Mouse (Mus musculus) hindbrain, embryonic 12.5 days (tissue): ENCODE results near the gene Rgs7bp. TPM values are rescaled to one million over a fixed set of nuclear protein-coding genes. Genes with fewer than 3 reads are reported as not detected.

Source experiments
- ATAC-seq: fragments of 200-750 bp; cut with Nextera tagmentation; 2 replicates; pipeline ENCODE4 v1.8.0; 2017; ENCODE audit warnings: moderate TSS enrichment; ENCODE audit not compliant: low FRiP score
- H3K27ac ChIP-seq: fragments of 300-500 bp; sonication (generic); 2 replicates; pipeline ENCODE4 v1.5.1; 2016; ENCODE audit warnings: mild to moderate bottlenecking
- H3K27me3 ChIP-seq: fragments of 300-500 bp; sonication (generic); 2 replicates; pipeline ENCODE4 v1.6.1; 2016; ENCODE audit warnings: mild to moderate bottlenecking
- H3K36me3 ChIP-seq: fragments of 300-500 bp; sonication (generic); 2 replicates; pipeline ENCODE4 v1.6.1; 2016; ENCODE audit warnings: mild to moderate bottlenecking
- H3K4me1 ChIP-seq: fragments of 300-500 bp; sonication (generic); 2 replicates; pipeline ENCODE4 v1.6.1; 2016
- H3K4me2 ChIP-seq: fragments of 300-500 bp; sonication (generic); replicated peaks from 2 replicates; pipeline ENCODE4 v1.6.1; 2016; ENCODE audit warnings: mild to moderate bottlenecking
- H3K4me3 ChIP-seq: fragments of 300-500 bp; sonication (generic); 2 replicates; pipeline ENCODE4 v1.5.1; 2016; ENCODE audit warnings: mild to moderate bottlenecking
- H3K9ac ChIP-seq: fragments of 300-500 bp; sonication (generic); 2 replicates; pipeline ENCODE4 v1.6.1; 2016; ENCODE audit warnings: mild to moderate bottlenecking, moderate library complexity
- H3K9me3 ChIP-seq: fragments of 300-500 bp; sonication (generic); replicated peaks from 2 replicates; pipeline ENCODE4 v1.6.1; 2016; ENCODE audit warnings: mild to moderate bottlenecking
- WGBS: fragments of 180-500 bp; shearing (Covaris S2); methylation state at CpG from one replicate; pipeline ENCODE4 v1.1.7; 2016; 5-methylcytosine and 5-hydroxymethylcytosine counted together
- polyA plus RNA-seq: library from polyadenylated mRNA; unstranded; fragments of >200 nt; fragmentation: Nextera tagmentation; extraction: Ambion mirVana; gene quantifications from 2 replicates; pipeline ENCODE4 v1.2.1, GENCODE M21; 2016

The Rgs7bp gene
- polyA plus RNA-seq, 1 experiment from 2014 or later = 2.5 TPM

DNA sequence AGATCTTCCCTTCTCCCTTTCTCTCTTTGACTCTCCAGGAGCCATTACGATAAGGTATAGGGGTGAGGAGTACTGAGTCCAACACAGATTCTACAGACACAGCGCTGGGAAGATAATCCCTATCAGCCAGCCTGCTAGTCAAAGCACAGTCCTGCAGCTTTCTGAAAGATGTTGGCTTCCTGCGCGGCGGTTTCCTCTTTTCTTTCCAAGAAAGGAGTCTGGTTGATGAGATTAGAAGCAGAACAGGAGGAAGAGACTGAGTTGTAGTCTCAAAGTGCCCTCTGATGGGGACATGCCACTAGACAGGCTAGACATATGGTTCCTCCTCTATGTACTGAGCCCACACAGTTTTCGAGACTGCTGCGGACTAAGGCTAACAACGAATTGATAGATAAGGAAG lies 6.1 kb downstream of the Rgs7bp start:
- no peak overlapping the region for H3K9ac ChIP-seq
- WGBS = 82% methylated on average over 8 of the region's 8 CpGs
- H3K4me2 ChIP-seq = no peak overlapping the region
- no peak overlapping the region for H3K27ac ChIP-seq
- H3K4me1 ChIP-seq = peaks cover 8% of the 10 kb centered on the region
- ATAC-seq = no peak
- H3K4me3 ChIP-seq = no peak overlapping the region
- H3K9me3 ChIP-seq = no peaks in the 10 kb centered on the region
- H3K27me3 ChIP-seq = peaks cover 14% of the 10 kb centered on the region
- H3K36me3 ChIP-seq = no peaks in the 10 kb centered on the region

DNA sequence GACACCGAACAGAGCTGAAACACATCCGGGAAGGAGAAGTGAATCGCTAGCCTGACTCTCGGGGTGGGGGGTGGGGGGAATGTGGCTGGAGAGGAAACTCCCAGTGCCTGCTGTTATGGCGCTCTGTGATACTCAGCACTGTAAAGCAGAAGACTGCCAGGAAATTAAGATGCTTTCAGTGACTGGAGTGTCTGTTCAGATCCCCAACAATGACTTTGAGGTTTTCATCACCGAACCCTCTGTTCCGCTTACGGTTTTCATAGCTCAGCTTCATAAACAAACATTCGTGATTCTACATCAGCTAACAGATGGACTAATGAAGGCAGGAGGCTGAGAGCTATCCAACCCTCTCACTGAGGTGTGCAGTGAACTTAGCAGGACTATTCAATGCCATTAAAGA lies 7.4 kb downstream of the Rgs7bp start:
- no peaks in the 10 kb centered on the region for H3K4me1 ChIP-seq
- H3K36me3 ChIP-seq = no peaks in the 10 kb centered on the region
- no peak overlapping the region for H3K9ac ChIP-seq
- no peaks in the 10 kb centered on the region for H3K9me3 ChIP-seq
- H3K4me2 ChIP-seq = no peak overlapping the region
- H3K27me3 ChIP-seq = 0 out of 2 replicates have a peak, but pooled peaks cover 3% of the 10 kb centered on the region
- no peak overlapping the region for H3K4me3 ChIP-seq
- no peak overlapping the region for H3K27ac ChIP-seq
- ATAC-seq = no peak
- WGBS = 65% methylated on average over 9 of the region's 9 CpGs

DNA sequence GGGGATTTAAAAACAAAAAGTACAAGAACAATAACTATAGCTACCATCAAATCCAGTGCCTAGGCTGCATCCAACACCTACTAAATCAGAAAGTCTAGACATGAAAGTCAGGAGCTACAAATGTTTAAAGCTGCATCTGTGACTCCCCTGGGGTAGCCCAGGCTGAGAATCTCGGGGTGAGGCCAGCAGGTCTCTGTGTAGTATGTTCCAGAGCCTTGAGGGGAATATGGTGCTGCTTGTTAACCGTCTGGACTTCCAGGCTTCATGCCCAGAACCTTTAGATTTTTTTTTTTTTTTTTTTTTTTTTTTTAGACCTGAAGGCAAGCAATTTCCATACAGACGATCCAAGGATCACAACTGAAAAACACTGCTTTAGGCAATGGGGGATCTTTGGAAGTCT lies 10.8 kb downstream of the Rgs7bp start:
- Histone ChIP-seq H3K4me2 (no peak overlapping the region), H3K4me3 (no peak overlapping the region), H3K27me3 (no peaks in the 10 kb centered on the region), H3K27ac (no peak overlapping the region), H3K4me1 (no peaks in the 10 kb centered on the region), H3K36me3 (no peaks in the 10 kb centered on the region), H3K9ac (no peak overlapping the region), H3K9me3 (no peaks in the 10 kb centered on the region)
- no peak for ATAC-seq
- WGBS = 80% methylated on average over 3 of the region's 3 CpGs

DNA sequence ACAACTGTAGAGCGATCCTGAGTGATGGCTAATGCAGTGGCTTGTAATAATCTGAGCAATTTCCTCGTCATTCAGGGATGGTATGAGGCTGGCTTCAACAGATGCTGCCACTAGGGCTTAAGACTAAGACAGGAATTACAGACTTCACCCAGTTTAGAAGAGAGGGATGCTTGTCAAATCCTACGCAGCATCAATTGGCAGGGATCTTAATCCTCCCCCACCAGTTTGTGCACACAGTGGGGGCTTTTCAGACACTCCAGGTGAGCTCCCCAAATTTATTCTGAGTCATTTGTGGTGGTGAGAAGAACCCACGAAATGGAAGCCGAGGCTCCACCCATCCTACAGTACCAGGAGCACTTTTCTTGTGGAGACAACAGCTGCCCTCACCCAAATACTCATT lies 16.4 kb downstream of the Rgs7bp start:
- H3K9me3 ChIP-seq = no peaks in the 10 kb centered on the region
- ATAC-seq = no peak
- no peak overlapping the region for H3K9ac ChIP-seq
- H3K4me3 ChIP-seq = no peak overlapping the region
- no peaks in the 10 kb centered on the region for H3K4me1 ChIP-seq
- no peak overlapping the region for H3K27ac ChIP-seq
- H3K27me3 ChIP-seq = no peaks in the 10 kb centered on the region
- 72% methylated on average over 5 of the region's 5 CpGs for WGBS
- no peak overlapping the region for H3K4me2 ChIP-seq
- no peaks in the 10 kb centered on the region for H3K36me3 ChIP-seq

DNA sequence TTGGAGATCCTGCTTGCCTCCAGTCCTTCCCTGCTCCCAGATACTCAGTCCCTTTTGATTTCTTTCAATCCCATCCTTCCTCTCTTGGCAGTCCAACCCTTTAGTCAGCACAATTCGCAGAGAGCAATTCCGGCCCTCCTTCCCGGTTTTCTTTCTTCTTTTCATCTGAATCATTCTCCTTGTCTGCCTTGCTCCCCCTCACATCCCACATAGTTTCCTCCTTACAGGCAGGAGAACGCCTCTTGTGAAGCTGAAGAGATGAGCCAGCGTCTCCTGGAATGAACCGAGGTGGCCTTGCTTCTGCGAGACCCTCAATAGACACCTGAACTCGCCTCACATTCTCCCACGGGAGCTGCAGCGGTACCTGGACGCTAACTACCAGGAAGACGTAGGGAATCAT lies 16.9 kb downstream of the Rgs7bp start:
- WGBS = 85% methylated on average over 12 of the region's 12 CpGs
- H3K9me3 ChIP-seq = no peaks in the 10 kb centered on the region
- no peak overlapping the region for H3K9ac ChIP-seq
- no peak overlapping the region for H3K27ac ChIP-seq
- H3K36me3 ChIP-seq = no peaks in the 10 kb centered on the region
- no peak overlapping the region for H3K4me2 ChIP-seq
- H3K4me3 ChIP-seq = no peak overlapping the region
- H3K4me1 ChIP-seq = no peaks in the 10 kb centered on the region
- no peak for ATAC-seq
- no peaks in the 10 kb centered on the region for H3K27me3 ChIP-seq

DNA sequence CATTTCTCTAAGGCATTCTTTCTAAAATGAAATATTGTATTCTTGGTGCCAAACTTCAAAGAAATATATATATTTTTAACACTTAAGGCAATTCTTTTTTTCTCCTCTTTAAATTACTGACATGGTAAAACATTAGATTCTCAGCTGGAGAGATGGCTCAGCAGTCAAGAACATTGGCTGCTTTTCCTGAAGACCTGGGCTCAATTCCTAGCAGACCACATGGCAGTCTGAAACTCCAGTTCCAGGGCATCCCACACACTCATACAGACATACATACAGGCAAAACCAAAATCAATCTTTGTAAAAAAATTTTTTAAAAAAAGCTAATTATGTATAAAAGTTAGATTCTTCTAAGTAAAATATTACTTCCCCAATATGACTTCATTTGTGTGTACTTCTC lies 22.8 kb downstream of the Rgs7bp start:
- no peak overlapping the region for H3K4me2 ChIP-seq
- no peaks in the 10 kb centered on the region for H3K27me3 ChIP-seq
- no peak overlapping the region for H3K4me3 ChIP-seq
- H3K9ac ChIP-seq = no peak overlapping the region
- no peaks in the 10 kb centered on the region for H3K9me3 ChIP-seq
- ATAC-seq = no peak
- H3K36me3 ChIP-seq = no peaks in the 10 kb centered on the region
- H3K27ac ChIP-seq = no peak overlapping the region
- no peaks in the 10 kb centered on the region for H3K4me1 ChIP-seq

DNA sequence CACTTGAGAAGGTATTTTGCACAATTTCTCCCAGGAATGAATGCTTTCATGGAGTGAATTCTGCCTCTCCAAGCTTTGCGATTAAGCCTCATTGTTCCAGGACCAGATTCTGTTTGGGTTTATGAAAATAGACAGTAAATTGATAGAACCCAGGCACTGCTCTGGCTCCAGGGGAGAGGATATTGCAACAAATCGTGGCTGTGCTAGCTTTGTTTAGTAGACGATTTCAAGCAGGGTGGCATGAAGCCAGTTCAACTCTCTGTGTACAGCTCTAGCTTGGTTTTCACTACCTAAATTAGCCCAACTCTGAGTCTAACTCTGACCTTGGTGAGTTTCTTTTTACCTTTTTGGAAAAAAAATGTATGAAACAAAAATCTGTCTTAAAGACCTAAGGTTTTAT lies 26.5 kb downstream of the Rgs7bp start:
- H3K4me2 ChIP-seq = no peak overlapping the region
- H3K4me3 ChIP-seq = no peak overlapping the region
- H3K9ac ChIP-seq = no peak overlapping the region
- H3K9me3 ChIP-seq = no peaks in the 10 kb centered on the region
- no peaks in the 10 kb centered on the region for H3K36me3 ChIP-seq
- ATAC-seq = no peak
- no peak overlapping the region for H3K27ac ChIP-seq
- no peaks in the 10 kb centered on the region for H3K4me1 ChIP-seq
- 88% methylated on average over 3 of the region's 3 CpGs for WGBS
- H3K27me3 ChIP-seq = no peaks in the 10 kb centered on the region

DNA sequence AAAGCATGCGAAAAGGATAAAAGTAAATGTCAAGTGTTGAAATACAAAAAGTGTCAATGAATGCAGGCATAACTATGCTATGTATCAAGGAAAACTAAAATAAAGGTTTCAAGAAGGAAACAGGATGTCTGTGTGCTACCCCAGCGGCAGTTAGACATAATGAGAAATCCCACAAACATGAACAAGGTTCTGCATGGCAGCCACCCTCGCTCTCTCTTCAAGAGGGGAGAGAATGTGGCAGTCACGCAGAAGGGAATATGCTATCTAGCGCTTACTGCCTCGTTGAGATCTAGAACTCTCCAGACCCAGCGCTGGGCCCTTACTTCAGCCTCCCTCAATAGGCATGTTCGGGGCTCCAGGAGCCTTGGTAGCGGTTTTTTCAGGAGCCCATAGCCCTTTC lies 38.2 kb downstream of the Rgs7bp start:
- no peak for ATAC-seq
- Histone ChIP-seq H3K4me1 (no peaks in the 10 kb centered on the region), H3K4me3 (no peak overlapping the region), H3K9ac (no peak overlapping the region), H3K36me3 (no peaks in the 10 kb centered on the region), H3K4me2 (no peak overlapping the region), H3K27me3 (no peaks in the 10 kb centered on the region), H3K9me3 (no peaks in the 10 kb centered on the region), H3K27ac (no peak overlapping the region)
- 80% methylated on average over 9 of the region's 9 CpGs for WGBS

DNA sequence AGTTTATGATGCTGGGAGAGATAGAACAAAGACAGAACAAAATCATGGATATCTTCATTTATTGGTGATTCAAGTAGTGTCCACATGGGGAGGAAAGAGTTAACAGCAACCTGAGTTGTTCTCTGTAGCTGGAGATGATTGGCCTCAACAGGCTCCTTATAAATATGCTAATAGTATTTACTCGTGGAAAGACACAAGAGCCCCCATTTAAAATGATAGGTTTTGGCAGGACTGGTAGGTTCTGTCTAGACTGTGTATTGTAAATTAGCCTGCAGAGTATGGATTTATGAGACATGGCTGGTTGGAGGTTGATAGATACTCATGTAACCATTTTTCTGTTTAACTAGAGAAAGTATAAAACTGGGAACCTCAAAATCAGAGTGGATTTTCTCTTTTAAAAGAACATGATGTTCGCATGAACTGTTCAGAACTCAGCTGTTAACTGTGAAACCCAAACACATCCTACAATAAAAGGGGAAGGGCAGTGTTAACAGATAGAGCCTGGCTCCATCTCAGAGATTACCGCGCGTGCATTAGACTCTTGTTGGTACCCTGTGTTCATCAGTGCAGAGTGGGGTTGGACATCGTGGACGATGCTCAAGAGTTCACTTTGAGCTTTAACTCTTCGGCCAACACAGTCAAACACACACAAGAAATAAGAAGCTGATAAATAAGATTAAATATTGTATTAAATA lies 38.9 kb downstream of the Rgs7bp start:
- Histone ChIP-seq H3K4me3 (no peak overlapping the region), H3K9ac (no peak overlapping the region), H3K27ac (no peak overlapping the region), H3K4me2 (no peak overlapping the region), H3K36me3 (no peaks in the 10 kb centered on the region), H3K27me3 (no peaks in the 10 kb centered on the region), H3K4me1 (no peaks in the 10 kb centered on the region), H3K9me3 (no peaks in the 10 kb centered on the region)
- ATAC-seq = peak; percentile 73
- 74% methylated on average over 8 of the region's 8 CpGs for WGBS

DNA sequence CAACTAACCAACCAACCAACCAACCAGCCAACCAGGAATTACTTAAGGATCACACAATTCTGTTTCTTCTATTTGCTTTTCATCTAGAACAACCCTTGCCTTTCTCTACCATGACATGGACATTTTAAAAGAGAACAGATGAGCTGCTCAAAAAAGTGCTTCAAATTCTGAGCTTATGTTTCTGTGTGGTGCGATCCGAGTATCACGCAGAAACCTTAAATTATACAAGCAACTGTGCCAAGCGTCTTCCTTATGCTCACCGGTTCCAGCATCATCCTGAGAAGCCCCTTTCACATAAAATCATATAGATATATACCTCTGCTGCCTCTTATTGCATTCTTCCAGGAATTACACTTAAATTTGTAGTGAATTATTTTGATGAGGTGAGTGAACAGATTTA lies 43.4 kb downstream of the Rgs7bp start:
- no peak overlapping the region for H3K27ac ChIP-seq

DNA sequence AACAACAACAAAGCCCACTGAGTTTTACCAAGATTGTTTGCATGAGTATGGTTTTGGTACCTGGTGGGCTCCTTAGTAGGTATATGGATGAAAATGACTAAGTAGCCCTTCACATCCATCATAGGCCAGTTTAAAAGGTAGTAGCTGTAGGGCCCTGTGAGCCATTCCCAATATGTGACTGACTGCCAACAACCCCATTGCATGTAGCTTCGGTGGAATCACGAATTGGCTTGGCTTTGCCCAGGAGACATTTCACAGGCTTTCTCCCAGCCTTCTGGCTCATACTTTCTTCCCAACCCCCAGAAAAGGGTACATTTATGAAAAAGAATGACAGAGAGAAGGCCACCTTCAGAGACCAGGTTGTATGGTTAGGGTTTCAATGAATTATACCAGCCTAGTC lies 45.8 kb downstream of the Rgs7bp start:
- Histone ChIP-seq H3K36me3 (no peaks in the 10 kb centered on the region), H3K4me3 (no peak overlapping the region), H3K9me3 (no peaks in the 10 kb centered on the region), H3K4me1 (no peaks in the 10 kb centered on the region), H3K27me3 (no peaks in the 10 kb centered on the region), H3K9ac (no peak overlapping the region), H3K27ac (no peak overlapping the region), H3K4me2 (no peak overlapping the region)
- WGBS = 90% methylated on average over 2 of the region's 2 CpGs
- ATAC-seq = no peak

More for the DNA sequence above, 43.4 kb downstream of the Rgs7bp start:
- Histone ChIP-seq H3K9ac (no peak overlapping the region), H3K4me2 (no peak overlapping the region), H3K9me3 (no peaks in the 10 kb centered on the region), H3K4me1 (no peaks in the 10 kb centered on the region), H3K36me3 (no peaks in the 10 kb centered on the region), H3K27me3 (no peaks in the 10 kb centered on the region), H3K4me3 (no peak overlapping the region)
- 97% methylated on average over 5 of the region's 5 CpGs for WGBS
- no peak for ATAC-seq

DNA sequence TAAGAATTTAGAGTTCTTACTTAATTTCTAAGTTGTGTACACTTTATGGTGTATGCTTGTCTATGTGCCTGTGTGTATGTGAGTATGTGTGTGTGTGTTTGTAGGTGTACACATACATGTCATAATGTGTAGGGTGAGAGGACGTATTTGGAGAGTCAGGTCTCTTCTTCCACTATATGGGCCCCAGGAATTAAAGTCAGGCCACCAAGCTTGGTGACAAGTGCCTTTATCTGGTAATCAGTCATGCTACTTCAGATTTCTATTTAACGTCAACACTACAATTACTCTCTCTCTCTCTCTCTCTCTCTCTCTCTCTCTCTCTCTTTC lies 51.9 kb downstream of the Rgs7bp start:
- 70% methylated on average over 2 of the region's 2 CpGs for WGBS
- no peak for ATAC-seq
- H3K27ac ChIP-seq = no peak overlapping the region
- no peaks in the 10 kb centered on the region for H3K4me1 ChIP-seq
- H3K36me3 ChIP-seq = no peaks in the 10 kb centered on the region
- no peaks in the 10 kb centered on the region for H3K9me3 ChIP-seq
- H3K27me3 ChIP-seq = no peaks in the 10 kb centered on the region
- no peak overlapping the region for H3K9ac ChIP-seq
- H3K4me3 ChIP-seq = no peak overlapping the region
- no peak overlapping the region for H3K4me2 ChIP-seq

DNA sequence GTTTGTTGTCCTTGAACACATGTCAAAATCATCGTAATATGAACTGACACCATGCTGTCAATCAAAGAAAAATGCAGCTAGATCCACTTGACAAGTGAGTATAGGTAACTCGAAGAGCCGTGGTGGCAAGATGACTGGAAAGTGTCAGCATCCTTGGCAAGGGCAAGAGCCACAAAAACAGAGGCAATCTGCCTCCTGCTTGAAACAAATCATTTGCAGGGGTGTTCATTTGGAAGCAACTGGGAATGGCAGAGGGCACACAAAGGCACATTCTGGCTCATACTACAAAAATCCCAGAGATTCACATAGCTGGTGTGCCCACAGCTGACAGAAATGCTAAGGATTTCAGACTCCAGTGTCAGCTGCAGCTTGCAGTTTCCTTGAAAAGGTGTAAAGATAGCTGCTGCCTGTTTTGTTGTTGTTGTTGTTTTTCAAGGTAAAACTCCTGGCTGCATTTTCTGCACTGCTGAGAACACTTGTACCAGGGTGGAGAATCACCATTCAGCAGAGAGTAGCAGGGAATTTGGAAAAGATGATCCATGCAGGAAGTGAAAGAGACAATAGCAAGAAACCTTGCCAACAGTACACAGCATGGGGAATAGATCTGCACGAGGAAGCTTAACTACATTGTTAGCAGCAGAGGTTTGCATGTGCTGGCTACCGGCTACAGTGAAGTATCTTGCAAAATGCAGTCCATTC lies 52.4 kb downstream of the Rgs7bp start:
- Histone ChIP-seq H3K9ac (no peak overlapping the region), H3K4me3 (no peak overlapping the region), H3K4me1 (no peaks in the 10 kb centered on the region), H3K9me3 (no peaks in the 10 kb centered on the region), H3K36me3 (no peaks in the 10 kb centered on the region), H3K27ac (no peak overlapping the region), H3K27me3 (no peaks in the 10 kb centered on the region), H3K4me2 (no peak overlapping the region)
- no peak for ATAC-seq
- 82% methylated on average over 5 of the region's 5 CpGs for WGBS
